Mouse (Mus musculus) R1 (cell line): ENCODE measurements around the gene Snph.

Experiments
- DNase-seq: peaks from one replicate; pipeline ENCODE4 v3.0.0-alpha.2; 2018; ENCODE audit warnings: low read depth, low spot score

Snph gene

GRCm38 (mm10) chr2:151602106-151602505 is 30.3 kb downstream of the Snph start:
- no peak for DNase-seq

GRCm38 (mm10) chr2:151598068-151598467 is 34.3 kb downstream of the Snph start:
- no peak for DNase-seq

- DNase-seq = no peak
Observed at GRCm38 (mm10) chr2:151587306-151587705, 45.1 kb downstream of the Snph start.

- DNase-seq = no peak
Observed at GRCm38 (mm10) chr2:151586807-151587206, 45.6 kb downstream of the Snph start.

- no peak for DNase-seq
Observed at GRCm38 (mm10) chr2:151585934-151586333, 46.5 kb downstream of the Snph start.

- DNase-seq = no peak
Observed at GRCm38 (mm10) chr2:151580945-151581344, 51.4 kb downstream of the Snph start.

- DNase-seq = no peak
Observed at GRCm38 (mm10) chr2:151579183-151579582, 53.2 kb downstream of the Snph start.

GRCm38 (mm10) chr2:151575699-151576389 is 56.5 kb downstream of the Snph start:
- peak; percentile 96 for DNase-seq

- DNase-seq = peak; percentile 51
Observed at GRCm38 (mm10) chr2:151575119-151575698, 57.2 kb downstream of the Snph start.

GRCm38 (mm10) chr2:151574607-151575006 is 57.8 kb downstream of the Snph start:
- DNase-seq = no peak

- DNase-seq = no peak
Observed at GRCm38 (mm10) chr2:151573667-151574066, 58.7 kb downstream of the Snph start.

- DNase-seq = peak; percentile 32
Observed at GRCm38 (mm10) chr2:151571873-151572700, 60.3 kb downstream of the Snph start, which contains the start of gene Sdcbp2. Gene Sdcbp2, plus strand, starts transcription at chr2:151572622.

GRCm38 (mm10) chr2:151569452-151569851 is 62.9 kb downstream of the Snph start:
- no peak for DNase-seq

- no peak for DNase-seq
Observed at GRCm38 (mm10) chr2:151566856-151567255, 65.5 kb downstream of the Snph start.

GRCm38 (mm10) chr2:151564986-151565385 is 67.4 kb downstream of the Snph start:
- DNase-seq = no peak

- no peak for DNase-seq
Observed at GRCm38 (mm10) chr2:151564006-151564405, 68.4 kb downstream of the Snph start.

GRCm38 (mm10) chr2:151562930-151563921 is 69.2 kb downstream of the Snph start:
- no peak for DNase-seq

GRCm38 (mm10) chr2:151549615-151550121 is 82.7 kb downstream of the Snph start:
- no peak for DNase-seq

- no peak for DNase-seq
Observed at GRCm38 (mm10) chr2:151546571-151546970, 85.8 kb downstream of the Snph start.

GRCm38 (mm10) chr2:151544673-151545072 is 87.7 kb downstream of the Snph start:
- DNase-seq = no peak
